Mouse (Mus musculus) megakaryocyte, embryonic 14.5 days (primary cell): ENCODE measurements around the gene Tor4a.

Experiments
- FLI1 ChIP-seq: IDR thresholded peaks from 2 replicates; pipeline ENCODE4 v1.6.1; 2012; ENCODE audit warnings: low read length, inconsistent platforms, mixed read lengths
- GATA1 ChIP-seq: IDR thresholded peaks from 3 replicates; pipeline ENCODE4 v1.6.1; 2012; ENCODE audit warnings: mixed read lengths, low read length, inconsistent platforms, borderline replicate concordance

DNA sequence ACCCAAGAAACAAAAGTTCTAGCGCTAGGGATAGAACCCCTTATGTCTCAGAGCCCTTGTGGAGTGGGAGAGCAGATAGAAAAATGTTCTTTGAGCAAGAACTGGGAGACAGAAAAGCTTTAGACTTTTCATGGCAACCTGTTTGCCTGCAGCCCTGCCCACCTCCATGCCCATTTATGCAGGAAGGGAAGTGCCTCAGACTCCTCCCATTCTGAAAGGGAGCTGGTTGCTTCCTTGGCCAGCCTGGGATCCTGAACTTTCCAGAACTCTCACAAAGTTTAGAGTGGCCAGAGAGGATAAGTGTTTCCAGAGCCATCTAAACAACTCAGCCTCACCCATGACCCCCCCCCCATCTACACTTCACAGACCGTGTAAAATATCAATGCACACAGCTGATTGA, 505 bp upstream of the Tor4a start:
- TF ChIP-seq GATA1 (no peak), FLI1 (no peak)
